Mouse (Mus musculus) G1E-ER4 (cell line): ENCODE results near the gene Ywhaq. TPM values are rescaled to one million over a fixed set of nuclear protein-coding genes. Genes with fewer than 3 reads are reported as not detected.

Experiments
- GATA1 ChIP-seq: IDR thresholded peaks from one replicate; pipeline ENCODE4 v1.8.0; 2012; ENCODE audit warnings: low read length, inconsistent platforms
- polyA plus RNA-seq: library from polyadenylated mRNA; stranded (reverse); fragments of >175 nt; gene quantifications from 2 replicates; pipeline ENCODE4 v1.2.3, GENCODE M21; 2012

The Ywhaq gene
- polyA plus RNA-seq, 1 experiment: 200 TPM

GRCm38 (mm10) chr12:21369087-21369410 is 48.4 kb downstream of the Ywhaq start:
- no peak for TF ChIP-seq GATA1

- TF ChIP-seq GATA1: no peak
Observed at GRCm38 (mm10) chr12:21368376-21369086, 48.9 kb downstream of the Ywhaq start.

DNA sequence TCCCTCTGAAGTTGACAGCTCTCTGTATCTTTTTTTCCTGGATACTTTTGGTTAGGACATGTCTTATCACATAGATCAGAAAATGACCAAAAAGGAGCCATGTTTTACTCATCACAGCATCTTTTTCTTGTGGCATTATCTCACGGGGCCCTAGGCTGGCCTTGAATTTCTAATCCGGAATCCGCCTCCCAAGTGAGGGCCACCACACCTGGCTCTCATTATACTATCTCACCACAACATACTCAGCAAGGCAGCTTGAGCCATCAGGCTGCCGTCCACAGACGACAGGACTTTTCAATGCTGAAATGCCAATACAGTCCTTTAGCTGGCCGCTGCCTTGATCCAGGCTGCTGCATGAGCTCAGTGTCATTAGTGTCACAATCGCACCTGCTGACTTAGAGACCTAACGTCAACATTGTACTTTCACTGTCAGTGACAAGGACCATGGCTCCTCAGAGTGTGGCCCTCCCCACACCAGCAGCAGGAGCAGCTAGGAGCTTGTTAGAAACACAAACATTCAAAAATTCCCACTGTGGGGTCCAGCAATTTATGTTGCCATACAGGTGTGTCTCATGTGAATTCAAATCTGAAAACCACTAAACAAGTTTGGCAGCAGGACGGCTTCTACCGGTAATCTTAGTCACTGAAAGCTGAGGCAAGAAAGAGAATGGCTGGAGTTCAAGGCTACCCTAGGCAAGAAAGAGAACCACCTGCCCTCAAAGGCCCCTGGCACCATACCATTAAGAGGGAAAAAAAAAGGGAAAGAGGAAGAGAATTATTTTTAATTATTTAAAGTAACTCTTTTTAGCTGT is 52.6 kb downstream of the Ywhaq start:
- TF ChIP-seq GATA1: no peak

DNA sequence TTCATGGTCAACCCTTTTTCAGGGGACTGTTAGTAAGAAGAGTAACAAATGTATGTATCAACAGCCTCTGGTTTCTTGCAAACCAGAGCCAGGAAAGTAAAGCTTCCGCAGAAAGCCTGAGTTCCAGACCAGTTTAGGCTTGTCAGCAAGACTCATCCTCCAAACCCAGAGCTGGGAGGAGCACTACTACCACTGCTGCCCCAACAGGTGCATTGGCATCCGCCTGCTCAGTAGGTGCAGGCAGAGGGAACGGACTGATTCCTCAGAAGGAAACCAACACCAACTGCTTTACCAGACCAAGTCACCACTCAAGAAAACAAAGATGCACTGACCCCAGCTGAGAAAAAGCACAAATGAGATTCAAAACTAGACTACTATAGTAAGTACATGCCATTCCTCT is 54.2 kb downstream of the Ywhaq start:
- no peak for TF ChIP-seq GATA1

DNA sequence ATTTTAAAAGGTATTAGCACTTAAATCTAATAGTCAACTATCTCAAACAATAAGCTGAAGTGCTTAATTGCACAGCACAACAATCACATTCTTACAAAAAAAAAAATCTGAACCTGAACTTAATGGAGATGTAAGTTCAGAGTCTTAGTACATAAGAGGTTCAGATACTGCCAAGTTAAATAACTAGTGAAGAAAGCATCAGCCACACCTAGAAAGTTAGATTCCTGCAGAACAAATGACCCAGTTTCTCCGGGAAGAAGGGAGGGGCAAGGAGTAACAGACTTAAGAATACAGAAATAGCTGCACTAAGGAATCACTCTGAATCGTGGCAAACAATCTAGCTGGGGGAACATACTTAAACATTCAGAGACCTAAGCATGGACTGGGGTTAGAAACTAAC is 54.8 kb downstream of the Ywhaq start:
- no peak for TF ChIP-seq GATA1

DNA sequence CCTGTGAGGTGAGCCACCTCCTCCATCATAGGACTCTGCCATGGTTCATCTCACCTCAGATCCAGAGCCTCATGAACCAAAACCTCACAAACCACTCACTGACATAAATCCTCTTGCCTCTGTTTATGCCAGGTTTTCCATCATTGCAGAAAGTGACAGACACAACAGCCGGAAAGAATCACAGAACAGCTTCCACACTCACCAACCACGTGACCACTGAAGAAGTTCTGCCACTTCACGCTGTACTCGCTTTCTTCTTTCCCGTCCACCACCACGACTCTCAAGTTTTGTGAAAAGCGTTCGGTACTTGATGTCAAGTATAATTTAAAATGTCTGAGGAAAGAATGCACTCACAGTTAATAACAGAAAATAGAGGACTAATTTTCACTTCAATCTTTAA is 63.8 kb downstream of the Ywhaq start:
- no peak for TF ChIP-seq GATA1

- TF ChIP-seq GATA1: no peak
Observed at GRCm38 (mm10) chr12:21350113-21350876, 67.1 kb downstream of the Ywhaq start.

- TF ChIP-seq GATA1: no peak
Observed at GRCm38 (mm10) chr12:21346972-21347371, 70.5 kb downstream of the Ywhaq start.

DNA sequence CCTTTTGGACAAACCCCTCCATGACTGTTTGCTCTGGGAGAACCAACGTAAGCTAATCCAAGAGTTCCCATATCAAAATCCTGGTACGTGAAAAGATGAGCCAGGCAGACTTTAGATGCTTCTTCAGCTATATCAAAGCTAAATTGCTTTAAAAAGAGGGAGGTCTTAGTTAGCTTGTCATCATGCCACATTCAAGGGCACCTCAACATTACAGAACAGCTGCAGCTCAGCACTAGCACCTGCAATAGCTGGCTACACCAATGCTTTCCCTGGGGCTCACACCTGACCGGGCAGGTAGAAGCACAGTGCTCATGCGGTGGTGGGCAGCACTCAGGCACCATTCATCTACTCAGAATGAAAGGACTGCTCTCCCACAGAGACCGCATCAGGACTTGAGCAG is 76.8 kb downstream of the Ywhaq start:
- no peak for TF ChIP-seq GATA1

Other genes starting within 250 kb of the Ywhaq start
- gene Cpsf3, start 132.2 kb downstream of the Ywhaq start, polyA plus RNA-seq: 6.9 and 7.2 TPM in 2 replicates
- 20.7 and 26.8 TPM in 2 replicates for gene Itgb1bp1, start 131.4 kb downstream of the Ywhaq start, polyA plus RNA-seq
- gene Iah1, start 101.2 kb downstream of the Ywhaq start, polyA plus RNA-seq: 107 and 130 TPM in 2 replicates
- 23.6 and 25.1 TPM in 2 replicates for gene Adam17, start 44.0 kb downstream of the Ywhaq start, polyA plus RNA-seq